Mouse (Mus musculus) midbrain, embryonic 14.5 days (tissue): ENCODE measurements at regions not wholly inside any gene's neighbourhood (a gene's known extent, or its start where the extent isn't known, plus 50 kb on each side); places are given as distances from the start of the nearest gene placed in this dataset.

Experiments used
- ATAC-seq: fragments of 200-750 bp; cut with Nextera tagmentation; 2 replicates; pipeline ENCODE4 v1.8.0; 2017; ENCODE audit warnings: moderate number of reproducible peaks, moderate library complexity; ENCODE audit not compliant: low FRiP score, low TSS enrichment
- DNase-seq: peaks from one replicate; pipeline ENCODE4 v3.0.0-alpha.2; 2015
- H3K27ac ChIP-seq: fragments of 300-500 bp; sonication (generic); replicated peaks from 2 replicates; pipeline ENCODE4 v1.5.1; 2014; ENCODE audit warnings: mild to moderate bottlenecking, low read depth, low read length, moderate library complexity
- H3K27me3 ChIP-seq: fragments of 300-500 bp; sonication (generic); 2 replicates; pipeline ENCODE4 v1.6.1; 2014; ENCODE audit warnings: low read length, control low read depth, mixed read lengths; ENCODE audit not compliant: control insufficient read depth, insufficient read depth
- H3K36me3 ChIP-seq: fragments of 300-500 bp; sonication (generic); 2 replicates; pipeline ENCODE4 v1.6.1; 2014; ENCODE audit warnings: low read length, control low read depth; ENCODE audit not compliant: control insufficient read depth, insufficient read depth
- H3K4me1 ChIP-seq: fragments of 300-500 bp; sonication (generic); 2 replicates; pipeline ENCODE4 v1.6.1; 2014; ENCODE audit warnings: mild to moderate bottlenecking, antibody characterized with exemption, low read length, control low read depth; ENCODE audit not compliant: control insufficient read depth, insufficient read depth
- H3K4me2 ChIP-seq: fragments of 300-500 bp; sonication (generic); 2 replicates; pipeline ENCODE4 v1.6.1; 2014; ENCODE audit warnings: mild to moderate bottlenecking, low read length, moderate library complexity
- H3K4me3 ChIP-seq: fragments of 300-500 bp; sonication (generic); replicated peaks from 2 replicates; pipeline ENCODE4 v1.5.1; 2014; ENCODE audit warnings: low read depth, low read length
- H3K9ac ChIP-seq: fragments of 300-500 bp; sonication (generic); replicated peaks from 2 replicates; pipeline ENCODE4 v1.6.1; 2014; ENCODE audit warnings: mild to moderate bottlenecking, low read length, moderate library complexity
- H3K9me3 ChIP-seq: fragments of 300-500 bp; sonication (generic); 2 replicates; pipeline ENCODE4 v1.6.1; 2016; ENCODE audit warnings: low read length, control low read depth, mixed read lengths; ENCODE audit not compliant: control insufficient read depth
- WGBS: fragments of 180-500 bp; shearing (Covaris S2); extraction: QIAGEN DNeasy Blood & Tissue Kit; methylation state at CpG from one replicate; pipeline ENCODE4 v1.1.7; 2014; 5-methylcytosine and 5-hydroxymethylcytosine counted together

GRCm38 (mm10) chr9:97226074-97226473, 115.1 kb upstream of the Slc25a36 start:
- 89% methylated on average over 5 of the region's 5 CpGs for WGBS
- H3K27ac ChIP-seq = no peak overlapping the region
- no peak overlapping the region for H3K4me3 ChIP-seq
- H3K4me1 ChIP-seq = no peaks in the 10 kb centered on the region
- ATAC-seq (no peak), DNase-seq (no peak)
- no peaks in the 10 kb centered on the region for H3K9me3 ChIP-seq
- H3K36me3 ChIP-seq = no peaks in the 10 kb centered on the region
- no peak overlapping the region for H3K4me2 ChIP-seq
- no peak overlapping the region for H3K9ac ChIP-seq
- no peaks in the 10 kb centered on the region for H3K27me3 ChIP-seq

GRCm38 (mm10) chr9:97224549-97224948, 113.6 kb upstream of the Slc25a36 start:
- H3K36me3 ChIP-seq = no peaks in the 10 kb centered on the region
- no peaks in the 10 kb centered on the region for H3K9me3 ChIP-seq
- H3K27me3 ChIP-seq = no peaks in the 10 kb centered on the region
- H3K4me2 ChIP-seq = no peak overlapping the region
- no peak overlapping the region for H3K9ac ChIP-seq
- no peaks in the 10 kb centered on the region for H3K4me1 ChIP-seq
- no peak overlapping the region for H3K4me3 ChIP-seq
- H3K27ac ChIP-seq = no peak overlapping the region
- peak; percentile 40 for DNase-seq
- no peak for ATAC-seq
- WGBS = 17% methylated on average over 7 of the region's 7 CpGs

GRCm38 (mm10) chr9:97214806-97215205, 103.8 kb upstream of the Slc25a36 start:
- no peaks in the 10 kb centered on the region for H3K4me1 ChIP-seq
- no peak for ATAC-seq
- H3K27me3 ChIP-seq = no peaks in the 10 kb centered on the region
- no peak overlapping the region for H3K27ac ChIP-seq
- no peak overlapping the region for H3K4me3 ChIP-seq
- no peak overlapping the region for H3K4me2 ChIP-seq
- WGBS = 37% methylated on average over 2 of the region's 2 CpGs
- H3K9me3 ChIP-seq = no peaks in the 10 kb centered on the region
- H3K9ac ChIP-seq = no peak overlapping the region
- DNase-seq = peak; percentile 84
- H3K36me3 ChIP-seq = no peaks in the 10 kb centered on the region

DNA sequence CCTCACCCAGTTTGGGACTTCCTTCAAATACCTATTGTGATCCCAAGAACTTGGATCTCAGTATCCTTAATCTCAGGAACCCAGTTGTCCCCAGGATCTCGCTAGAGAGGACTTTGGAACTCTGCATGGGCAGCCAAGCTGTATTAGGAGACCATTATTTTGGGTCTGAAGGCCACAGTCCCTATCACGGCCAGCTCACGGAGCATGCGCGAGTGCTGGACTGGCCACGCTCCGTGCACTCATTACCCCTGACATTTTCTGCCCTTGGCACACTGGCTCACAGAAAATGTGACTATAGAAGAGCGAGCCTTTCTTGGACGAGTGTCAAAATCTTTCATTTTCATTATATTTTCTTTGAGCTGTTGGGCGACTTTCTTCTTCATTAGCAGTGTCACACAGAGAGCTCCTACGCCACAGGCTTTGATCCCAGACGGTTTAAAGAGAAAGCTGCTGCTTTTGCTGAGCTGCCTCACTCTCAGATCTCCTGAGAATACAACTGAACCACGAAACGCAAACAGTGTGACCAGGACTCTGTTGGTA, 79.4 kb upstream of the Slc25a36 start:
- DNase-seq = peak; percentile 21

DNA sequence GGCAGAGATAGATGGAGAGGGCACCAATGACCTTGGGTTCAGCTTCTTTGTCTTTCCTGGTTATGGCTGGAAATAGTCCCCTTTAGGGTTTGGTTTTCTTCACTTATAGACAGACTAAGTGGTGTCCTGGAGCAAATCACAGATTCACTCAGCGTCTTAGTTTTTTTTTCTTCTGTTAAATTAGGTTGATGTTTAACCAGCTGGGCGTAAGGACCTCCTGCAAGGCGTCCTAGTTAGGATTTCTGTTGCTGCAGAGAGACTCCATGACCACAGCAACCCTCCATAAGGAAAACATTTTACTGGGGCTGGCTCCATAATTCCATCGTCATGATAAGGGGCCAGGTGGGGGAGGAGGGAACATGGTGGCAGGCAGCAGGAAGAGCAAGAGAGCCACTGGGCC, 78.7 kb upstream of the Slc25a36 start:
- DNase-seq (no peak), ATAC-seq (no peak)
- Histone ChIP-seq H3K27ac (no peak overlapping the region), H3K4me1 (no peaks in the 10 kb centered on the region), H3K36me3 (no peaks in the 10 kb centered on the region), H3K9me3 (no peaks in the 10 kb centered on the region), H3K4me2 (no peak overlapping the region), H3K4me3 (no peak overlapping the region), H3K27me3 (no peaks in the 10 kb centered on the region), H3K9ac (no peak overlapping the region)
- 90% methylated on average over 4 of the region's 4 CpGs for WGBS

More for the DNA sequence above, 79.4 kb upstream of the Slc25a36 start:
- Histone ChIP-seq H3K4me1 (no peaks in the 10 kb centered on the region), H3K27ac (no peak overlapping the region), H3K27me3 (no peaks in the 10 kb centered on the region), H3K9me3 (no peaks in the 10 kb centered on the region), H3K36me3 (no peaks in the 10 kb centered on the region), H3K9ac (no peak overlapping the region), H3K4me3 (no peak overlapping the region), H3K4me2 (no peak overlapping the region)
- no peak for ATAC-seq
- WGBS = 76% methylated on average over 14 of the region's 14 CpGs

GRCm38 (mm10) chr9:97188616-97189330, 77.8 kb upstream of the Slc25a36 start:
- Histone ChIP-seq H3K36me3 (no peaks in the 10 kb centered on the region), H3K27me3 (no peaks in the 10 kb centered on the region), H3K4me1 (no peaks in the 10 kb centered on the region), H3K4me3 (no peak overlapping the region), H3K9ac (no peak overlapping the region), H3K9me3 (no peaks in the 10 kb centered on the region), H3K27ac (no peak overlapping the region), H3K4me2 (no peak overlapping the region)
- DNase-seq (no peak), ATAC-seq (no peak)
- WGBS = 87% methylated on average over 7 of the region's 7 CpGs

DNA sequence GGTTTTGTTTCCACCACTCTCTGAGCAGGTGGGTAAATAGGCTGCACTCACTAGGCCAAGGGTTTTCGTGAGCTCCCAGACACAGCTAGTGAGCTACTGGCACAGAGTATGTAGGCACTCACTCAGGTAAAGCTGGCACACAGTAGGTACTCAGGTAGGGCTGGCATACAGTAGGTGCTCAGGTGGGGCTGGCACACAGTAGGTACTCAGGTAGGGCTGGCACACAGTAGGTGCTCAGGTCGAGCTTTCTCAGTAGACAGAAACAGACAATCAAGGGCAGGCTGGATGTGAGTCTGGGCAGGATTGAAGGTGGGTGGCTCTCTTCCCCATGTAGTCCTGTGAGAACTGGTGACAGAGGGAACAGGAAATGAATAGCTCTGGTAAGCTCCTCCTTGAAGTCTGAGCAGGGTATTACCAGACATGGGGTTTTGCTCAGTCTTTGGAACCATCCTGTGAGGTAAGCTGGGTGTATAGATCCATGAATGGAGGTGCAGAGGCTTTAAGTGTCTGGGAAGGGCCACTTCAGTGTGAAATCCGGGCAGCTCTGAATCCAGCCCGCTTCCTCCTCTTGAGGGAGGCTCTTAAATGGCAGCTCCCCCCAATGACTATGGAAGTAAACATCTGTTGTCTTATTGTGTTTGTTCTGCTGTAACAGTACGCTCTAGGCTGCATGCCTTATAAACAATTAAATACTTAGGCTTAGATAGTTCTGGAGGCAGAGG, 62.4 kb upstream of the Slc25a36 start:
- 81% methylated on average over 5 of the region's 5 CpGs for WGBS
- Histone ChIP-seq H3K27ac (no peak overlapping the region), H3K9ac (no peak overlapping the region), H3K27me3 (no peaks in the 10 kb centered on the region), H3K9me3 (no peaks in the 10 kb centered on the region), H3K36me3 (no peaks in the 10 kb centered on the region), H3K4me1 (no peaks in the 10 kb centered on the region), H3K4me3 (no peak overlapping the region), H3K4me2 (no peak overlapping the region)
- ATAC-seq (no peak), DNase-seq (no peak)

- 6% methylated on average over 3 of the region's 3 CpGs for WGBS
- H3K4me1 ChIP-seq = no peaks in the 10 kb centered on the region
- no peak for ATAC-seq
Measured at GRCm38 (mm10) chr9:97172075-97172474, 61.1 kb upstream of the Slc25a36 start.

DNA sequence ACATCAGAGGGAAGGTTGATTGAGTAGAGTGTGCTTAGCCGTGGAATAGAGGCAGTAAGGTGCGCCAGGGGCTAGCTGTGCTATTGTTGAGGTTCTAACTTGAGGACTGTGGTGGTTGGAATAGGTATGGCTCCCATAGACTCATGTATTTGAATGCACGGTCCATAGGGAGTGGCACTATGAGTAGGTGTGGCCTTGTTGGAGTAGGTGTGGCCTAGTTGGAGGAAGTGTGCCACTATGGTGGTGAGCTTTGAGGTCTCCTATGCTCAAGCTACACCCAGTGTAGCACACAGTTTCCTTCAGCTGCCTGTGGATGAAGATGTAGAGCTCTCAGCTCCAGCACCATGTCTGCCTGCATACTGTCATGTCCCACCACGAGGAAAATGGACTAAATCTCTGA, 60.5 kb upstream of the Slc25a36 start:
- Histone ChIP-seq H3K27me3 (no peaks in the 10 kb centered on the region), H3K9ac (no peak overlapping the region), H3K27ac (no peak overlapping the region), H3K4me2 (no peak overlapping the region), H3K9me3 (no peaks in the 10 kb centered on the region), H3K4me1 (no peaks in the 10 kb centered on the region), H3K36me3 (no peaks in the 10 kb centered on the region), H3K4me3 (no peak overlapping the region)
- WGBS = 90% methylated on average over 4 of the region's 4 CpGs
- ATAC-seq (no peak), DNase-seq (no peak)

More at GRCm38 (mm10) chr9:97172075-97172474, 61.1 kb upstream of the Slc25a36 start:
- no peak overlapping the region for H3K4me2 ChIP-seq
- no peak overlapping the region for H3K4me3 ChIP-seq
- H3K36me3 ChIP-seq = no peaks in the 10 kb centered on the region
- no peaks in the 10 kb centered on the region for H3K9me3 ChIP-seq
- H3K27ac ChIP-seq = no peak overlapping the region
- no peak overlapping the region for H3K9ac ChIP-seq
- no peaks in the 10 kb centered on the region for H3K27me3 ChIP-seq
- peak; percentile 75 for DNase-seq
